Mouse (Mus musculus): ENCODE results near the gene Copz1.

GRCm38 (mm10) chr15:103342415-103342814 lies 69.9 kb downstream of the Copz1 start:
- TF ChIP-seq TAL1 (IDR thresholded peaks at IDR 0.05; ENCODE audit: low read length) (no peak), GATA1 (IDR thresholded peaks at IDR 0.05; ENCODE audit: low read length) (no peak)

Measured in erythroblast, embryonic 14.5 days (primary cell).